Mouse (Mus musculus) urinary bladder, postnatal 4 days (tissue): ENCODE data around the gene Sco1.

Source experiments
- DNase-seq, 2 experiments: peaks; one replicate each; pipeline ENCODE4 v3.0.0; 2021 to 2022; ENCODE audit warnings: low spot score in 2 of 2

Gene Sco1

GRCm38 (mm10) chr11:67043007-67043406 lies 9.5 kb upstream of the Sco1 start:
- no peak for DNase-seq

DNA sequence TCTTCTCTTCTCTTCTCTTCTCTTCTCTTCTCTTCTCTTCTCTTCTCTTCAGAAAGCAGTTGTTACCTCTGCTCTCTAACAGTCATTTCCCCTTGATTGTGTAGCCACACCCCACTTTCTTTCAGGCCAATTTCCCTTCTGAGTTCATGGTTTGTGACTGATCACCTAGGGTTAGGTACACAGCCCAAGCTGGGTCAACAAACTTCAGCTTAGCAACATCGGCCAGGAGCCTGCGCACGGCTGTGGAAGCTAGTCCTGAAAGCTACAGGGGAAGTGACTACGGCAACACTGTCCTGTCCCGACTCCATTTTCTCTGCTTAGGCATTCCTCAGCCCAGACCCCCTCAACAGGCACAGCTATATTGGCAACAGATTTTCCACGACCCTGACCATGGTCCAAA lies 7.5 kb upstream of the Sco1 start:
- no peak for DNase-seq

- no peak for DNase-seq
Measured at GRCm38 (mm10) chr11:67047199-67047598, 5.3 kb upstream of the Sco1 start.

- DNase-seq: no peak
Measured at GRCm38 (mm10) chr11:67048496-67048895, 4.0 kb upstream of the Sco1 start.

DNA sequence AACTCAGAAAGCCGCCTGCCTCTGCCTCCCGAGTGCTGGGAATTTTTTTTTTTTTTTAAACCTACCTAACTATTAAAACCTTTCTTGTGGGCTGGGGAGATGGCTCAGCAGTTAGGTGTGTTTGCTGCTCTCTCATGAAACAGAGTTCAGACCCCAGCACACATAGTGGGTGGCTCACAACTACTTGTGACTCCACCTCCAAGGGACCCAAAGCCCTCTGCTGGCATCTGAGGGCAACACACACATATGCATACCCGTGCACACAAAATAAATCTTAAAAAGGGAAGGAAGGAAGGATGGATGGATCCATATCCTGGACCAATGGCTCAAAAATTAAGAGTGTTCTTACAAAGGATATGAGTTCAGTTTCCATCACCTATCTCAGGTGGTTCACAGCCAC lies 3.2 kb upstream of the Sco1 start:
- DNase-seq: no peak

- DNase-seq: no peak
Measured at GRCm38 (mm10) chr11:67051676-67052320, 672 bp upstream of the Sco1 start.

- no peak for DNase-seq
Measured at GRCm38 (mm10) chr11:67054754-67055365, 2.4 kb downstream of the Sco1 start.

GRCm38 (mm10) chr11:67061311-67061710 lies 8.8 kb downstream of the Sco1 start:
- DNase-seq: no peak

- no peak for DNase-seq
Measured at GRCm38 (mm10) chr11:67062726-67063125, 10.3 kb downstream of the Sco1 start.

- DNase-seq: no peak
Measured at GRCm38 (mm10) chr11:67067741-67068140, 15.3 kb downstream of the Sco1 start.

DNA sequence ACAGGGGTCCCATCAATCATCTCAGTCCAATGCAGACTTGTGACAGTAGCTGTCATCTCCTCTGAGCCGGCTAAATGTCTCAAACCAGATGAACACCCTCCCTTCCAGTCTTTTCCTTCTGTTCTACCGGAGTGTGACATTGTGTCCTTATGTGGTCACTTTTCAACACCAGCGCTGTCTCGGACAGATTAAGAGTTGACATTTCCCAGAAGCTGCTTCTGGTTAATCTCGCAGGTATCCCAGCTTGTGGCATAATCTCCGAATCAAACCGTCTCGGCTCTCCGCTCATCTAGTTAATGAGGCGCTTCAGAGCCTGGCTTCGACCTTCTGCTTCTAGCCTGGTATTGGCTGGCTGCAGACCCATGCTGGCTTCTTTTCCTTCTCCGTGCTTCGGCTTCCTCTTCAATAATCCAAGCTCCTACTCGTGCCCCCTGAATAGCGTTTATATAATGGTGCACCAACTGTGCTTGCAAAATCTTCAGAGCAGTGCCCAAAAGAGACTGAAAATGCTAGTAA lies 20.2 kb downstream of the Sco1 start:
- no peak for DNase-seq

- no peak for DNase-seq
Measured at GRCm38 (mm10) chr11:67075036-67075435, 22.6 kb downstream of the Sco1 start.

- DNase-seq: no peak
Measured at GRCm38 (mm10) chr11:67076781-67077180, 24.3 kb downstream of the Sco1 start.

DNA sequence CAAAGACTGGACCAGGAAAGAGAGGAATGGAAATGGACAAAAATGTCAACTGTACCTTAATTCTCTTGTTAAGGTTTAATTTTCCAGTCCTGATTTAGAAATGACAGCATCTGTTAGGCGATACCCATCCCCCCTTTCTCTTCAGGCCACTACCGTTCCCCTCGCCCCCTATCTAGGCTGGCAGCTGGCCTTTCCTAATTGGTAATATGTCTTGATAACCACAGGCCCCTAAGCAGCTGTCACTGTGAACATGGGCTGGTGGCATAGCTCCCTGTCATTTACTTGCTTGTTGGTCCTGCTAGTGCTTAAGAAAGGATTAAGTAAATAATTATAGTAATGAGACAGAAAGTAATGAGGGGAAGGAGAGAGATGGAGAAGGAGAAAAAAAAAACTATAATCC lies 25.0 kb downstream of the Sco1 start:
- no peak for DNase-seq

DNA sequence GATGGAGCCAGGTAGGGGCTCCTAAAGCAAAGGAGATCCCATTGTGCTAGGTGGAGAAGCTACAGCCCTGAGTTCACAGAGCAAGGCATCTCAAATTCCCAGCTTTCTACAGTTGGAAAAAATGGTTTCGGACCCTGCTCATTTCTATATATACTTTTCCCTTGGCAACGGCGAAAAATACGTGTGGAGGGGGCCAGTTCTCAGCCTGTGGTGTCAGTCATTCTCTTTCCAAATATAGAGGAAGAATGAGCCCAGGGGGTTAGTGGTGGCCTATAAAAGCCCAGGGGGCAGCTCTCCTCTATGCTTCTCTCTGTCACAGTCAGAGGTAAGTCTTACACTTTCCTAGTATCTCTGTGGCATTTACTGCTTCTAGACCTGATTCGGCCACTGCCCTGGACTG lies 25.5 kb downstream of the Sco1 start, which contains the start of gene Myh3:
Gene Myh3 (plus strand): TSS at position 301 of the 400 bp plus-strand sequence.
- no peak for DNase-seq

DNA sequence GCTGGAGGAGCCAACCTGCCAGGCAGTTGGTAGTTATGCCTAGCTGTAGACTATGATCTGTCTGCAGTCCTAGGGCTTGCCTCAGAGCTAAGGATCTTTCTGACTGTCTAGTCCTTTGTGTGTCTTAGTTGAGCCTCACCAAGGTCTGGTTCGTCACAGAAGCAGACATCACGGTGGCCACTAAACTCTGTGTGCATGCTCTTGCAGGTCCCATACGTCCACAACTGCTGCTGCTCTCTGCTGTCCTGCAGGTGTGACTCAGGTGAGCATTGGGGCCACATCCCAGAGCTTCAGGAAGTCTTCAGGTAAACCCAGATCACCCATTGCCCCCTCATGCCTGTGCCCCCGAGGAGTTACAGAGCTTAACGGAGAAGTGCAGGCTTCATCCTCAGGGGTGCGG lies 26.4 kb downstream of the Sco1 start:
- no peak for DNase-seq

- DNase-seq: no peak
Measured at GRCm38 (mm10) chr11:67079740-67080139, 27.3 kb downstream of the Sco1 start.

GRCm38 (mm10) chr11:67080168-67080567 lies 27.7 kb downstream of the Sco1 start:
- DNase-seq: no peak

DNA sequence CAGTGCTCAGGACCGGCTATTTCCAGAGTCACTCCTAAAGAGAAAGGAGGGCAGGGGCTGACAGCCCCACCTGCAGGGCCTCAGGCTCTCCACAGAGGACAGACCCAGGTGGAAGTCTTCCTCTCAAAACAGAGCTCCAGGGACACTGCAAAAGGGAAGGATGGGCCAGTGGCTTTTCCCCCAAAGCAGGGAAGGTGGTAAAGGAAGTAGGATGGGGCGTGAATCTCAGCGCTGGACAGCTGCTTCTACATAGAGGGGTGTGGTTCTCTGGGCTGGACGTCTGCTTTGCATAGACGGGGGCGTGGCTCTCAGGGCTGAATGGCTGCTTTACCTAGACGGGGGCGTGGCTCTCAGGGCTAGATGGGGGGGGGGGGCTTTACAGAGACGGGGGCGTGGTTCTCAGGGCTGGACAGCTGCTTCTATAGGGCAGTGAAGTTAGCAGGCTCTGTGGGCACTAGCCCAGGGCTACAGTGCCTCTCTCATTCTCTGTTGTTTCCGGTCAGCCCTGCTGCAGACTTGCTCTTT lies 28.7 kb downstream of the Sco1 start:
- no peak for DNase-seq

GRCm38 (mm10) chr11:67082188-67082587 lies 29.7 kb downstream of the Sco1 start:
- no peak for DNase-seq

DNA sequence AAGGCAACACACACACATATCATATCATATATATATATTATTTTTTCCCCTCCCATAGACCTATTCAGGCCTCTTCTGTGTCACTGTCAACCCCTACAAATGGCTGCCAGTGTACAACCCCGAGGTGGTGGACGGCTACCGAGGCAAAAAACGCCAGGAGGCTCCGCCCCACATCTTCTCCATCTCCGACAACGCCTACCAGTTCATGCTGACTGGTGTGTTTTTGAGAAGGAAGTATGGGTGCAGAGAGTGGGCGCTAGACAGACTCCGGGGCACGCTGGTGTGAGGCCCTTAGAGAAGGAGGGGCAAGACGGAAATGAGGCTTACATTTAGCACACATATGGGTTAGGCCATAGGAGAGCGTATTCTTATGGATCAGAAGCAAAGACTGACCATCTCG lies 30.3 kb downstream of the Sco1 start:
- no peak for DNase-seq

- DNase-seq: no peak
Measured at GRCm38 (mm10) chr11:67083239-67083638, 30.8 kb downstream of the Sco1 start.

GRCm38 (mm10) chr11:67083712-67084340 lies 31.4 kb downstream of the Sco1 start:
- no peak for DNase-seq
